Mouse (Mus musculus) left cerebral cortex, adult 9 months (tissue): ENCODE measurements around the gene A630089N07Rik.

Experiments used
- DNase-seq, 2 experiments: peaks; one replicate each; pipeline ENCODE4 v3.0.0; 2022; ENCODE audit warnings: low spot score in 2 of 2

A630089N07Rik gene

DNA sequence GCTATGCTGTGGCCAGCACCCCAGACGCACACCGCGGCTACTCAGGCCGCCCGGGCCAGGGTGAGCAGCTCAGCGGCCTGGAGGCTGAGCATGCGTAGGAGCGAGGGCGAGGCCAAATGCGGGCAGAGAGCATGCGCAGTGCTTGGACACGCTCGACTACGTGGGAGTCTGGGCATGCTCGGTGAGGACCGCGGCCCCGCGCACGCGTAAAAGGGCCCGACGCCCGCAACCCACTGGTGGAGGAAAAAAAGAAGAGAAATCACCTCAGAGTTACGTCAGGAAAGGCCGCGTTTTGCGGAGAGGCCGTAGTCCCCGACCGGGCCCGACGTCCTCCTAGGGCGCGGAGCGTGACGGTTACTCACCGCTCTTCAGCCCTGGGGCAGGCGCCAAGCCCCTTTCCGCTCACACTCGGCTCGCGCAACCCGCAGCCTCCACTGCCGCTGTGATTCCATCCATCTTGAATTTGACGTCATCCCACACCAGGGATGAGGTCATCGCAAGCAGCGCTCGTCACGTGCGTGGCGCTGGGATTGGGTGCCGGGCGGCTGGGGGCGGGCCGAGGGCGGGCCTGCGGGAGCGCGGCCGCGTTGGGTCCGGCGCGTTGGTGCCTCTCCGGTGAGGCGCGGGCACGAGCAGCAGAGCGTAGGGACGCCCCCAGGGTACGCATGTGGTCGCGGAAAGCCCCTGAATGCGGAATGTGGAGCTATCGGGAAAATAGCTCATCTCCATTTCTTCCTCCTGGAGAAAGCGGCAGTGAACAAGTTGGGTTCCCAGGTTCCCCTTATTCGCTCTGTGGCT is 119.9 kb downstream of the A630089N07Rik start, which contains the start of the genes C2cd2 and Zbtb21:
TSS of gene C2cd2 (minus strand) at position 448 of the 798 bp plus-strand sequence.
TSS of gene Zbtb21 (minus strand) at position 472 of the 798 bp plus-strand sequence.
- DNase-seq, result peak; percentile 94 to 97

- peak in 1 of 2 experiments; percentile 32 for DNase-seq
Observed at GRCm38 (mm10) chr16:97961381-97962150, 120.7 kb downstream of the A630089N07Rik start.

DNA sequence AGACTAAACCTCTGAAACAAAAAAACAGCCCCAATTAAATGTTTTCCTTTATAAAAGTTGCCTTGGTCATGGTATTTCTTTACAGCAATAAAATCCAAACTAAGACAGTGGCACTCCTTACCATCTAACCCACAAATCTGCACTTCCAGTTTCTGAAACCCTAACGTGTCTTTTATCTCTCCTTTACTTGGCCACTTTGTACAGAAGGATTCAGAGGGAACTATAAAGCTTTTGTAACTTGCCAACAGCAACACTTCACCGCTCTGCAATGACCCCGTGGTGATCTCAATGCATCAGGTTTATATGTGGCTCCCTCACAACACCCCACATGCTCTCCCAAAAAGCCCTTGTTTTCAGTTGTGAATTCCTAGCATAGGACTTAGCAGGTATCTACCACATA is 121.9 kb downstream of the A630089N07Rik start:
- no peak for DNase-seq

DNA sequence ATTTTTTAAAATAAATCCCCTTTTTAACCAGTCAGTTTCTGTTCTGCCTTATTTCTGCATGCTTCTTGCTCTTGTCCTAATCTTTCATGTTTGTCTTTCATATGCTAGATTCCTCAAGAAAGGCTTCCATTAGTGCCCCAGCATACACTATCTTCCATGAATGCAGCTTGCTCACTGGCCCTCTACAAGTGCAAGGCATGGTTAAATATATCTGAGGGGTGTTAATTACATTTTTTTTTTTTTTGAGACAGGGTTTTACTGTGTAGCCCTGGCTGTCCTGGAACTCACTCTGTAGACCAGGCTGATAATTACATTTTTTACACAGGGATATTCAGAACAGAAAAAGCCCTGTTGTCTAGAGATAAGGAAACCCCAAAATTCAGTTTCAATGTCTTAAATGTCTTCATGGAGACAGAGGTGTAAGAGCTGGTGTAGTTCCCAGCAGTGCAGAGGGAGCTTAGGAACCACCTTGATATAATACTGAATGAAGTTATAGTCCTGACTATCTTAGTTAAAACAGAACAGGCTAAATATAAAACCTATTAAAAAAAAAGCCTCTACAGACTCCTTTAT is 123.8 kb downstream of the A630089N07Rik start:
- DNase-seq, result no peak

- DNase-seq, result no peak
Observed at GRCm38 (mm10) chr16:97957626-97958025, 124.6 kb downstream of the A630089N07Rik start.

- DNase-seq, result no peak
Observed at GRCm38 (mm10) chr16:97956011-97956410, 126.2 kb downstream of the A630089N07Rik start.

DNA sequence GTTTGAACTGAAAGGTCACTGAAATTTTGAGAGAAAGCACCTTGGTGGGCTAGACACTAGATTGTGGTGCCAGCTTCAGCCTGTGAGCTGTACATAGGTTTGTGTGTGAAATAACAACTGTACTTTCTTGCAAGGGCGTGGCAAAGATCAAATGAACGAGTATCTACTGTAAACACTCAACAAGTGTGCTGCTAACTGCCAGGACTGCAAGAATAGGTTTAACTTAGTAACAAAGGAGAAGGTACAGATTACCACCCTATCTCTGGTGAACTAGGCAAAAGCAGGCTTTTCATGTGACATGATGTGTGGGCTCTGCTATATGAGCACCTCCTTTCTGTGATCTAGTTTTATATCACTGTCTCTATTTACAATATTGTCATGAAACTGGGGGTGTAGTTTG is 128.9 kb downstream of the A630089N07Rik start:
- DNase-seq, result no peak

- DNase-seq, result no peak
Observed at GRCm38 (mm10) chr16:97952801-97953200, 129.4 kb downstream of the A630089N07Rik start.

DNA sequence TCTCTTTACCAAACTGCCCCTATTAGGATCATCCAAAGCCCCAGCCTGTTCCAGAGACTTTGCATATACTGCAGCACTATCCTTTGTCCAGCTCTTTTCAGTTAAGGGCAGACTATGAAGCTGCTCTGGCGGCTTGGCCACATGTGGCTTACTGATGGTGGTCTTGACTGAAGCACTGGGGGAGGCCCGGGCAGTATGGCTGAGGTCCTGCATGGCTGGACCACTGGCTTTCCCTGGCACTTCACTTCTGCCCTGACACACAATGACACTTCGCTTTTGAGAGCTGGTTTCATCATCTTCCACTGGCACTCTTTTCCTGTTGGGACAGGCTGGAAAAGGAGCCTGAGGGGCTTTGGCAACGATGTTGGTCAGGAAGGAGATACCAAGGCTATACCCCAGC is 129.9 kb downstream of the A630089N07Rik start:
- no peak for DNase-seq
